Mouse (Mus musculus) adrenal gland, postnatal 36 days (tissue): ENCODE results near the gene Gm10277. TPM values are rescaled to one million over a fixed set of nuclear protein-coding genes. Genes with fewer than 3 reads are reported as not detected.

Source experiments
- DNase-seq, 2 experiments: peaks; one replicate each; pipeline ENCODE4 v3.0.0; 2021; ENCODE audit warnings: mixed read lengths in 1 of 2
- total RNA-seq, 2 experiments: library from RNA; stranded (reverse); gene quantifications; 2 replicates each; pipeline ENCODE4 v1.2.3; 2021

The Gm10277 gene
- total RNA-seq, 2 experiments from 2014 or later = not detected

DNA sequence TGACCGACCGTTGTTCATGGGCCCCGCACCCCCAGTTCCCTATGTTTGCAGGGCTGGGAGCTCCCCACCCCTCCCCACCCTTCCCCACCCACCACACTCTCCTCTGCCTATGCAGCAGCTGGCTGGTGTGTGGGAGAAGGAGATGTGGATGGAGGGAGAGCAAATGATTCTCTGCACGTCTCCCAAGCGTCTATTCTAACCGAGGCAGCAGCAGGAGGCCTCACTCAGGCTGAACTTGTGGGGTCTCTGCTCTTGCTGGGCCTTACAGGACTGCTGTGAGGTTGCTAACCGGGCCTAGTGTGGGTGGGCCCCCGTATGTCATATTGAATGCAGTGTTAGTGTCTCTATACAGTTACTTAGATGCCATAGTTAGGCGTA lies 12.9 kb upstream of the Gm10277 start:
- DNase-seq = no peak

DNA sequence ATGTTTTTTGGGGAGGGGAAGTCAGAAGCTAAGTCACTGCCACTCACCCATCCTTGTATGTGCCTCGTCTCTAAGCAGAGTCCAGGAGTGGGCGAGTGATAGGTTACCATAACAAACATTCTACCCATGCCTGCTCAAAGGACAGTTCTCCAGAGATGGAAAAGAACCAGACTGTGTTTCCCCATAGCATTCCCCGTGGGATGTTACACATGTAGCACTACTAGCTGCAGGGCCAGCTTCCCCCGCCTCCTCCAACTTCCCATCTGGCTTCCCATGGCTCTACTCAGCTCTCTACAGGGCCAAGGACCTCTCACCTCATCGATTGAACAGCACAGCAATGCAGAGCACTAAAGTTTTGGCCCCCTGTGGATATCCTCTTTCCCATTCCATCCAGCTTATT lies 7.7 kb upstream of the Gm10277 start:
- DNase-seq = no peak

DNA sequence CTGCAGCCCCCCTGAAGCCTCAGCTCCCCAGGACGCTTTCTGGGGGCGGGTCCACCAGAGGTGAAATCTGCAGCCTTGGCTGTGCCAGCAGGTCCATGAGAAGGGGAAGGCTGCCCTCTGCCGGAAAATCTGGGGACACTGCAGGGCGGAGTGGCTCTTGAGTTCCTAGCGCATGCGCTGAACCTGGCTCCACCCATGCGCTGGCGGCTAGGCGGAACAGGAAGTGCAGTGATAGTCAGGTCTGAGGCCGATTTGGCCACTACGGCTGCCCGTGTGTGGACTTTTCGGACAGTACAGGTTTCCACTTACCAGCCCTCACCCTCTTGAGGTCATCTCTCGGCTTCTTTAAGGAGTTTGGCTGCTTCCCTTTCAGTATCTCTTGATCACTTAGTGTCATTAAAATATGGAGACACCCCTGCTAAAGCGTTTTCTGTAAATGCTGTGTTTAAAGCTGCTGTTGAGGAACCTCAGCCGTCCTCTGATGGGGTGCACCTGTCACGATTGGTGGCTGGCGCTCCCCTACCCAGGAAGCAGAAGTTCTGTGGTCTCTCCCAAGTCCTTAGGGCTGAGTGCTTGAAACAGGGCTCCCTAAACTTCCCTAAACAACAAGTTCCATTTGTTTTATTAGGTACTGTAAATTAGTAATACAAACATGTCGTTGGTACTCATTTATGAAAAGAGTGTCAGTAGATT lies 5.8 kb upstream of the Gm10277 start:
- peak; percentile 98 for DNase-seq

DNA sequence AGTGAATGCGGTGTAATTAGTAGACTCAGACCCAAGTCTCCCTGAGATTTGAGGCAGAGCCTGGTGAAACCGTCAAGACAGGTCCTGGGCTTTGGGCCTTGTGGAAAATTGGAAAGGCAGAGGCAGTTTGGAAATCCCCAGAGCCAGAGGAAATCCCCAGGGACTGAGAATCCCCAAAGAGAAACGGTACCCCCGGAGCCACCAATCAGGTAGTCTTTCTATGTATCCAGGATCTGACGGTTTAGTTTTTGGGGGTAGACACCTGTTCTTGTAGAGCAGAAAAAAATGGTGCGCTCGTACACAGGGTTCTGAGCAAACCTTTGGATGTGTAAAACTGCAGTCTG lies 5.0 kb upstream of the Gm10277 start:
- DNase-seq = no peak

DNA sequence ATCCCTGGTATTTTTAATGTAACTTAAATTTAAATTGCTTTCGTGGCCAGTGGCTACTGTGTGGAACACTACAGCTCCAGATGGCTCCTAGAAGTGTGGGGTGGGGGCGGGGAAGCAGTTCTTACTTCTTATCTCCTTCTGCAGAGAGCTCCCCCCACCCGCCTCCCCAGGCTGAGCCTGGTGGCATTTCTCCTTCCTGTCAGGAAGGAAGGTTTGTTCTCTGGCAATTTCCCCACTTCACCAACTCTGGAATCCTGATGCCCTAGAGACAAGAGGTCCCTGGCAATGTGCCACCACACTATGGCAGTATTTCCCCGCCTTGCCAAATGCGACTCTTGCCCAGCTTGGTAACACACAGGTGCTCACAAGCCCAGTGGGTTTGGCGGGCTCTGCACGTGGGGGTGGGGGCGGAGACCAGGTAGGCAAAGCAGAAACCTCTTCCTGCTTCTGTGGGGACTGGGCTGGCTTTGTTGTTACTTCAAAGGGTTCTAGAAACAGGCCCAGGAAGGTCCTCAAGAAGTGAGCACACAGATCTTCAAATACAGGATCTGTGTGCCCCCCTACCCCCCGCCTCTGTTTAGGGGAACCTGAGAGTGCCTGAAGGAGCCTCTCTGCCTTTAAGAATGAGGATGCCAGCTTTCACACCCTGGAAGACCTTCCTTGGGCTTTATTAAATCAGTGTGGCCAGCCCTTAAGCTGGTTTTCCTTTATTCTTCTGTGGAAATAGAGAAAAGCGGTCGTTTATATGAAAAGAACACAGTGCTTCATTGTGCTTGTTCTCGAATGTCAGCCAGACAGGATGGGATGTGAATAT lies 4.4 kb upstream of the Gm10277 start:
- DNase-seq = peak; percentile 70 to 75

DNA sequence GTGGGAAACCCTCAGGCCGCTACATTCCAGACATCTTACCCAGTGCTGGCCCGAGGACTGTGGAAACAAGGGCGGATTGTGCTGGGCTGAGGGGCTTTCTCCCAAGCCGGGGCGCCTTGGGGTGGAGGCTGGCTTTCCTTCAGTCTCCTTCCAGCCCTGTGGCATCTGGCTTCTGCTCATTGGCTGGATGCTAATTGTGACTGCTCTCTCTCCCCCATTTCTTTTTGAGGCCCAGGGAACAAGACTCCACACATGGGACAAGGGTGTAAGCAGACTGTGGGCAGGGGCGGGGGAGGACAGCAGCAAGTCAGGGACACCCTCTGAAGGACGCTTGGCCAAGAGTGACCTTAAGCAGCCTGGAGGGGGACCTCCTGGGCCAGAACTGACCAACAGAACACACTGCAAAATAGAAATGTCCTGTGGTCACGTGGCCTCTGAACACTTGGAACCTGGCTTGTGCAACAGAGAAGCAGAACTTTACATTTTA lies 3.7 kb upstream of the Gm10277 start:
- DNase-seq = peak; percentile 68 to 70

DNA sequence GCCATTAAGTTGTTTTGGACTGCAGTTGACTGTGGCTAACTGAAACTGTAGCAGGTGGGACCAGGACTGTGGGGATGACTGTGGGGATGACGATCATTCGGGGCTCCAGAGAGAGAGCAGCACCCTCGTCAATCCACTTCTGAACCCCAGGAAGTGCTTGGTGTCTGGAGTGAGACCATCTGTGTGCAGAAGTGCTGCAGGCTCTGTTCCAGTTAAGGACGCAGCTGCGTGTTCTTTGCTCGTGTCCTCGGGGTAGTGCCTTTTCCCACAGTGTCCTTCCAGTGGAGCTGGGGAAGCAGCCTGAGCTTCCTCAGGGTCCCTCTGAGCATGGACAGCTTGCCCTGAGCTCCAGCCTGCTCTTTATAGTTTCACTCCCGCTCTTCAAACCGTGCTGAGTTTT lies 2.7 kb upstream of the Gm10277 start:
- DNase-seq = peak in 1 of 2 experiments; percentile 36

DNA sequence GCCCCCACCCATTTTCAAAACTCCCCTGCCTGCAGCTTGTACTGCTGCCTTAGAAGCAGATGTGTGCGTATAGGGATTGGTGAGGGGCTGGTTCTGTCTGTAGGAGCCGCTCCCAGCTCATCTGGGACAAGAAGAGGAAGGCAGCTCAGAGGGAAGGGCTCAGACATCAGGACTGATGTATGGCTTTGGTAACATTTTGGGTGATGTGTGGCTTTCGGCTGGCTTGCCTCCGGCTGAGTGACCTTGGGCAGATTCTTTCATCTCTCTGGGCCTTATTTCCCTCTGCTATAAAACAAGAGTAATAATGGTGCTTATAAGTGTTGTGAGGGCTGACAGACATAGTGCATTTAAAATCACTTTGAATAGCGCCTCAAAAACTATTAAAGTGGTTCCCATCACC lies 2.0 kb upstream of the Gm10277 start:
- peak in 1 of 2 experiments; percentile 65 for DNase-seq

DNA sequence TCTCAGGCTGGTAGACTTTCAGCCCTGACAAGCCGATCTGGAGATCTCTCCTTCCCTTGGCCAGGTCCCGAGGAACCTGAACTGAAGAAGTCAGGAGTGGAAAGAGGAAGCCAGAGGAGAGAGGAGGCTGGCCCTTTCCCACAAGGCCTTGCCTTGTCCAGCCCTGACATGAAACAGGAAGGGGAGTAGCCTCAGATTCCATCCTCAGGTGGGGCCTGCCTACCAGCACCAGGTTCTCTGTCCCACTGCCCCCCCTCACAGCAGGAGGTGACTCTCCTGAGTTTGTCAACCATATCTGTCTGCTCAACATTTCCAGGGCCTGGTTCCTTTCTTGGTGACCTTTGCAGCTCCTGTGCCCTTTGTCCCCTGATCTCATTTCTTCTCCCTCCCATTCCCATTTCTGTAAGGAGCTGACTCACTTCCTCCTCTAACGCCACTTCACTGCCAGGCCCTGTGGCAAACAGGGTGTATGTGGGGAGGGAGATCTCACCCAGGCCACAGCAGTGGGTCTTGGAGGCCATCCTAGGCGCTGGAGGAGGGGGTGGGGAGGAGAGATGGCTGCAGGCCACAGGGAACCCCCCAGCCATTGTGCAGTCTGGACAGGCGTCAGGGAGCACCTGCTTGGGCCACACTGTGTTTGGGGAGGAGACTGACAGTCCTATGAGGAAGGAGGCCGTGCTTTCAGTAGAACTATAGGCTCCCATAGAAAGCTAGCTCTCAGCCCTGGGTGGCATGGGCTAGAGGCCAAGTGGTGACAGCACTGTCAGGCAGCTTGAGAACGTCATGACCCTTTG lies 1.6 kb downstream of the Gm10277 start:
- peak; percentile 68 to 80 for DNase-seq

DNA sequence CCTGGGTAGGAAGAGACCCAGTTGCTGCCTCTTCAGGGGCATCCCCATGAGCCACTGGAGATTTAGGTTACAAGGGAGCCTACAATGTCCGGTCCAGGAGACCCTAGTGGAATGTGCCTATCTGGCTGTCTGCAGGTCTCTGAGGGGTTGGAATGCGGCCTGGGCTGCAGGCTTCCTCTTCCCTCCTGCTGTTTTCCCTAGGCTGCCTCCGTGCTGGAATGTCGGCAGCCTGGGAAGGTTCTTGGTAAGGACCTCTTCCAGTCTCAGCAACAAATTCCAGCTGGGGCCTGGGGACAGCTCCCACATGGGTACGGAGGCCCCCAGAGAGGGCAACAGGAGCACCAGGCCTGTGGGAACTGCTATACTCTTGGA lies 2.2 kb downstream of the Gm10277 start:
- DNase-seq = no peak

DNA sequence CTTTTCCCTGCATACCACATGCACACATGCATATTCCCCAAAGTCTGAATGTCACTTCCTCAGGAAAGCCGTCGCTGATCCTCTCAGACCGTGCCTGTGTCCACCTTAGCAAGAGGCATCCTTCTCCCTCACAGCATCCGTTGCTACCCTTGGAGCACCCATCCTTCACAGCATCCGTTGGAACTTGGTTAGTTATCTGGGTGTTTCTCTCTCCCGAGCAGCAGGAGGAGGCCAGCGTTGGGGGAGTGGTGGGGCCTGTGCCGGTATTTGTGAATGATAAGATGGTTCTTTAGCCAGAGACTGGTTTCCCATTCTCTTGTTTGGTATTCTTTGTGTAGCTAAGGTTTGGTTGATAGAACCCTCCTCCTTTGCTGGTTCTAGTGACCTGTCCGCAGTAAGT lies 2.7 kb downstream of the Gm10277 start:
- no peak for DNase-seq

DNA sequence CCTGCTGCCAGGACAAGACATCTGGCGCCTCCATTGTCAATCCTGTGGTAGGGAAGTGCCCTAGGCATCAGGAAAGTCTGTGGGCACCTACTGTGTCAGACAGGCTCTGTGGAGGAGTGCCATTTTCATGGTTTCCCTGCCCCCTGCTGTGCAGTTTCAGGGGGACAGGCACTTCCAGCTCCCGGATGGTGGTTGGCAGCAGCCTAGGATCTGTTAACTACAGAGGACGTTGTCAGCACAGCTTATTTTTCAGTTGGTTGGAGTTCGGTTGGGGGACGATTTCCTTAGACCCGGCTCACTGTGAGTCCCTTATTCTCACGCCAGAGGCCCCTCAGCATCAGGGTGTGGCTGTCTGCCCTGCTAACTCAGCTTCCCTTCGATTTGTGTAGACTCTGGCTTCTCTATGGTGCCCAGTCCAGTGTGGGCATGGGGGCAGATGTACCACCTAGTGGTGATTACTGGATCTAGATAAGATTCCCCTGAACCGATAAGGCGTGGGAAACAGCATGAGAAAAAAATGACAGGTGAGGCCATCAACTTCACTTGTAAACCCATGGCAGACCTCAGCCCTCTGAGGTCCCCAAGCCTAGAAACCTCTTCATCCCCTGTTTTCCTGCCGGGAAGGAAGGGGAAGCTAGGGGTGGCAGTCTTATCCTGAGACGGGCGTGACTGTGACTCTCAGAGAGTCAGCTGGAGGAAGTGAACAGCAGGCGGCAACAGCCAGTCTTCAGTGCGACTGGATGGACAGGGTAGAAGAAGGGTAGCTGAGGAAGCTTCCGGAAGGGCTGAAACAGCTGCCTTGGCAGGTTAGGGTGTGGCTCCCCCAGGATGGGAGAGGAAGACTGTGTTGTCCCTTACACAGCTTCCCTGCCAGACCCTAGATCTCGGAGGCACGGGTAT lies 3.5 kb downstream of the Gm10277 start:
- peak in 1 of 2 experiments; percentile 54 for DNase-seq

DNA sequence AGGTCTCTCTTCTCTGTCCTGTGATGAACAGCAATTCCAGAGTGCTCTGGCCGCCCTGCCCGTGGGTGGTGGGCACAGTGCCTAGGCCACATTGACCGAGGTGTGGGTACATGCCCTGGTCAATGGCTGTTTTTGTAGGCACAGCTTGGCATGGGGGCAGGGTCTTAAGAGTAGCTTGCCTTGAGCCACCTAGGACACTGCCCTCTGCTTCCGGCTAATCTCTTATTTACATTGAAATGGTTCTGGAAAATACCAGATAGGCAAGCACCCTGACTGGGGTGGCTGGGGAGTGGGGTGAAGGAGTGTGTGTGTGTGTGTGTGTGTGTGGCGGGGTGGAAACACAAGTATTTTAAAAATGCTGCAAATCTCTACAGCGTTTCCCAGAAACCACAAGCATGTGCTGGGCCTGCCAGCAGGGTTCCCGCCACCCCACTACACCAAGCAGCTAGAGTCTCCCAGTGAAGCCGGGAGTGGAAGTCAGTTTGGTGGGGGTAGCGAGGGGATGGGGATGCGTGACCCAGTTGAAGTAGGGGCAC lies 4.3 kb downstream of the Gm10277 start:
- DNase-seq = peak in 1 of 2 experiments; percentile 52

DNA sequence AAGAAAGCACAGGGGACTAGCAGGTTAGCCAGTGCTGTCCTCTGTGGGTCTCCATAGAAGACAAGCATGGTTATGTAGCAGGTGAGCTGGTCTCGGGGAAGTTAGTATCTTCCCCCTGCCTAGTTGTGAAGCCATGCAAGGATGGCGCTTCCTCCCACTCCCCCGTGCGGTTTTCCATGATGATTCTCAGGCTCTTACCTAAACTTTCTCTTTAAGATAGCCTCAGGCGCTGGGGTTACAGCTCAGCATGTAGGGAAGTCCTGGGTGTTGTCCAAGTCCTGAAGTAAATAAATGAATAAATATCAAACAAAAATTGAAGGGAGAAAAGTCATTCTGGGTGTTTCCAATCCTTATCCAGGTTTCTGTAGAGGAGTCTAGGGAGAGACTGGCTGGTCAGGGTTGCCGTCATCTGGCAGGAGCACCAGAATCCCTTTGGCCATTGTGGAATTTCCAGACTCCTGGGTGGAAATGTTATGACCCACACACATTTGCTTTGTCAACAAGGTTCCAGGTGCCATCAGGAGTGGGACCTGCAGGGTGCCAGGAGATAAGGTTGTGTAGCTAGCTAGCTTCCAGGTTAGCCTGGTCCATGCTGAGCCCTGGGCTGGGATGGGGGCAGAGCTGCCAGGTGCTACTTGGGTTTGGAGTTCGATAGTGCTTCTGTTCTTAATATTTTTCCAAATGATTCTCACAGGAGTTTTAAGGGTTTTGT lies 5.3 kb downstream of the Gm10277 start:
- no peak for DNase-seq

DNA sequence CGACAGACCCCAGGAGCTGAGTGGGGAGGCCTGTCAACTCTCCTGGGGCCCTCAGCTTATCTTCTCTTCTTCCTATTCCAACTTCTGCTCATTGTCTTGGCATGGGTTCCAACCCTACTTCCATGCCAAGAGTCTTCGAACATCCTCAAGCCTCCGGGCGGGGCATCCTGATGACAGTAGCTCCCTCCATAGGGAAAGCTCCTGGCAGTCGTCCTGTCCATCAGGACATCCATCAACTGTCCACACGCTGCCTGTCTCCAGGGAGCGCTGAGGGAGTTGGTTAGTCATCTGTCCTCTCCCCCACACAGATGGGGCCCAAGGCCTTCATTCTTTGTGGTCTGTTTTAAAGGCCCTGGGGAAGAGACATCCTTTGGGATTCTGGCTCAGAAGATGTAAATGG lies 6.5 kb downstream of the Gm10277 start:
- DNase-seq = peak; percentile 49 to 63

DNA sequence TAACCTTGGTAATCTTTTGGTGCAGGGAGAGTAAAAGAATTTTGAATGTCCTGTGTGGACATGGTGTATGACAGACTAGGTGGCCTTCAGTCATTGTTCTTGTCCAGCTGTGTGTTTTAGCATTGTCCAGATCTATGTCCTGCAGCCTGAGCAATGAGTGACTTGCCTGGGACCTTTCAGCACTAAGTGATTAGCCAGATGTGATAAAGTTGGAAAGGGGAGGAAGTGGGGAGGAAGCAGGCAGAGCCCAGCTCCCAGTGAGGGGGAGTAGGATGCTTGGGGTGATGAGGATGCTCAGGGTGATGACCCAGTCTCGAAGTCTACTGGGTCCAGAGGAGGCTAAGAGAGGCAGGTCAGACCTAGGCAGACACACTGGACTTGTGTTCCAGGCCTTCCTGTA lies 8.3 kb downstream of the Gm10277 start:
- no peak for DNase-seq

DNA sequence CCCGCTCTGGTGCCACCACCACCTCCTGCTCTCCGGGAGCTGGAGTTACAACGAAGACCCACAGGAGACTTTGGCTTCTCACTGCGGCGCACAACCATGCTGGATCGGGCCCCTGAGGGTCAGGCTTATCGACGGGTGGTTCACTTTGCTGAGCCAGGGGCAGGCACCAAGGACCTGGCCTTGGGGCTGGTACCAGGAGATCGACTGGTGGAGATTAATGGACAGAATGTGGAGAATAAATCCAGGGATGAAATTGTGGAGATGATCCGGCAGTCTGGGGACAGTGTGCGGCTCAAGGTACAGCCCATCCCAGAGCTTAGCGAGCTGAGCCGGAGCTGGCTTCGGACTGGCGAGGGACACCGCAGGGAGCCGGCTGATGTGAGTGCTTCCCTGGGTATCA lies 9.6 kb downstream of the Gm10277 start:
- peak in 1 of 2 experiments; percentile 47 for DNase-seq

DNA sequence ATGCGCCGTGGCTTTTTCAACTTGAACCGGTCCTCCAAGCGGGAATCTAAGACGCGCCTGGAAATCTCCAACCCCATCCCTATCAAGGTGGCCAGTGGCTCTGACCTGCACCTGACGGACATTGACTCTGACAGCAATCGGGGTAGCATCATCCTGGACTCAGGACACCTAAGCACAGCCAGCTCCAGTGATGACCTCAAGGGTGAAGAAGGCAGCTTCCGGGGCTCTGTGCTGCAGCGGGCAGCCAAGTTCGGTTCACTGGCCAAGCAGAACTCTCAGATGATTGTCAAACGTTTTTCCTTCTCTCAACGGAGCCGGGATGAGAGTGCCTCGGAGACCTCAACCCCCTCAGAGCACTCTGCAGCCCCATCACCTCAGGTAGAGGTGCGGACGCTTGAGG lies 10.1 kb downstream of the Gm10277 start:
- no peak for DNase-seq

DNA sequence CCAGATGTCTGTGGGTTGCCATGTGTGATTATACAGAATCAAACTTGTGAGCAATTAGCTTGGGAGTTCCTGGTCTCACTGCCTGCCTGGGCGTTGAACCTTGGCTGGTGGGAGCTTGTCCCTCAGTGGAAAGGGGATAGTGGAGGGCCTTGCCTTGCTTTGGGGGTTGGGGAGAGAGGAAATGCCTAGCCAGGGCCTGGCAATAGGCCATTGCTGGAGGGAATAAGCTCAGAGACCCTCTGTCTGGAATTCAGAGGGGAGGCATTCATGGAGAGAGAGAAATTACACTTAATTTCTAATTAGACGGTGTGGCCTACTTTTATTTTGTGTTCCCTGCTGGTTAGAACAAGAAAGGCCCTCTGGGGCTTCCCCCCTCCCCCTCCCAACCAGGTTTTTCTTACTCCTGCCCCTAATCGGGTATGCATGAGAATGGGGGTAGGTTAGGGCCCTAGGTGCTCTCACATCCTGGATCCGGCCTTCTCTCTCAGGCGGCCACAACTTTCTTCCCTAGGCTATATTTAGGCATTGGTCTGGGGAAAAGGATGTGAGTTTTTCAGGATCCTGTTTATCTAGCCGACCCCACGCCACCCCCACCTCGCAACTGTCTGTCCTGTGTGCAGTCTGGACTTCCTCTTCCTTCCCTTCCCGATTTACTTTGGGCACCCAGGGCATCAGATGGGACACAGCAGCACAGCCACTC lies 11.7 kb downstream of the Gm10277 start:
- peak in 1 of 2 experiments; percentile 63 for DNase-seq
